Mouse (Mus musculus) brown adipose tissue, adult 24 weeks (tissue): ENCODE data around the gene Meis2. TPM values are rescaled to one million over a fixed set of nuclear protein-coding genes. Genes with fewer than 3 reads are reported as not detected.

Experiments
- H3K27ac ChIP-seq: fragments of 200-500 bp; replicated peaks from 2 replicates; pipeline ENCODE4 v1.5.1; 2012; ENCODE audit warnings: low read depth, mild to moderate bottlenecking, low read length
- H3K4me1 ChIP-seq: fragments of 200-500 bp; 2 replicates; pipeline ENCODE4 v1.6.1; 2012; ENCODE audit warnings: low read length, mixed read lengths; ENCODE audit not compliant: control insufficient read depth, insufficient read depth, insufficient read length
- H3K4me3 ChIP-seq: fragments of 200-500 bp; 2 replicates; pipeline ENCODE4 v1.5.1; 2012; ENCODE audit warnings: low read depth, mild to moderate bottlenecking, low read length, moderate library complexity; ENCODE audit not compliant: insufficient read depth
- polyA plus RNA-seq: library from polyadenylated mRNA; stranded (reverse); fragments of >200 nt; gene quantifications from 2 replicates; pipeline ENCODE4 v1.2.4, GENCODE M21; 2012; ENCODE audit not compliant: missing spikeins, insufficient read depth, insufficient read length

Gene Meis2
- polyA plus RNA-seq: 12.2 and 14.6 TPM in 2 replicates

DNA sequence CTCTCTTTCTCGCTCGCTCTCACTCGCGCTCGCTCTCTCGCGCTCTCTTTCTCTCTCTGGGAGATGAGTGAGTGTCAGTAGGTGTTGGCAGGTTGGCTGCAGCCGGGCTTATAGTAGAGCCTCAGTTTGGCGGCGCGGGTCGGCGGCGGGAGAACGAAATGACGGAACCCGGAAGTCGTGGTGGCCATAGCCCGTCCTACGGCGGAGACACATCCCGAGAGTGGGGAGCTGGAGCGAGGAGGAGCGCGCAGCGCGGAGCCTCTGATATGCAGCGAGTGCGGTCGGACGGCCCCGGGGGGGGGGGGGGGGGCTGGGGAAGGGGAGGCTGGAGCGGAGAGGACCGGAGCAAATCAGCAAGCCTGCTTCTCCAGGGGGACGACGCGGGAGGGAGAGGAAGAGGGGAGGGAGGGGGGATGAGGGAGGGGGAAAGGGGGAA lies at the start of gene Meis2:
Gene Meis2, minus strand, starts transcription at position 270 of the 436 bp plus-strand sequence.
- H3K4me1 ChIP-seq: no peaks in the 10 kb centered on the region
- peak within 1 kb of the TSS; percentile 95 for H3K4me3 ChIP-seq
- peak within 1 kb of the TSS; percentile 84 for H3K27ac ChIP-seq

DNA sequence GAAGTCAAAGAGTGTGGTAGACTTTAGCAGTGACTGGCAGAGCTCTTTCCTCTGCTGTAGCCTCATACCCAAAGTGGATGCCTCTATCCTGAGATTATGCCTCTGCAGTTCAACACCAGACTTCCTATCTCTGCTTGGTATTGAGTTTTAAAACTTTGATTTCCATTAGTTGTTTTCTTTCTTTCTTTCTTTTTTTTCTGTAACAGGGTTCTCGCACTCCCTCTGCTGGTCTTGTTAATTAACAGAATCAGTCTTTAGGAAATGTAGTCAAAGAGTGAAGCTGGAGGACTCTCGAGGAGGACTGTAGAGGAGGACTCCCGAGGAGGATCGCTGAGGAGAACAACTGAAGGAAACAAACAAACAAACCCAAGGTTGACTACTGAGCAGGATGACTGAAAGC lies 40.6 kb upstream of the Meis2 start:
- Histone ChIP-seq H3K4me3 (no peak overlapping the region), H3K27ac (no peak overlapping the region), H3K4me1 (no peaks in the 10 kb centered on the region)

DNA sequence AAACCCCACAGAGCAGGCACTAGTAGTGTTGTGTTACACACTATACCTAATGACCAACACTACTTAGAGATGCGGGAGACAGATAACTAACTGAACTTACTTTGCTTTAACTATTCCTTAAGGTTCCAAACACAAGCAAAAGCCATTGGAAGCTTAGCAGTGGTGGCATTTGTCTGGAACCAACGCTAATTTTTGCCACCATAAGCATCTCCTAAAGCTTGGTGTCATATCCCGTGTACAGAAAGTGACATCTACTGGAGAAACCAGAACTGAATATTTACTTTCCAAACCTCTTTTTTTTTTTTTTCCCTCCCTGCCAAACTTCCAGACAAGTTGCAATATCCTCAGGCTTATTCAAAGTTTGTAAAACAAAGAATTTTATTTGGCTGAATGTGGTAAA lies 39.5 kb upstream of the Meis2 start:
- H3K4me1 ChIP-seq: no peaks in the 10 kb centered on the region
- H3K27ac ChIP-seq: no peak overlapping the region

DNA sequence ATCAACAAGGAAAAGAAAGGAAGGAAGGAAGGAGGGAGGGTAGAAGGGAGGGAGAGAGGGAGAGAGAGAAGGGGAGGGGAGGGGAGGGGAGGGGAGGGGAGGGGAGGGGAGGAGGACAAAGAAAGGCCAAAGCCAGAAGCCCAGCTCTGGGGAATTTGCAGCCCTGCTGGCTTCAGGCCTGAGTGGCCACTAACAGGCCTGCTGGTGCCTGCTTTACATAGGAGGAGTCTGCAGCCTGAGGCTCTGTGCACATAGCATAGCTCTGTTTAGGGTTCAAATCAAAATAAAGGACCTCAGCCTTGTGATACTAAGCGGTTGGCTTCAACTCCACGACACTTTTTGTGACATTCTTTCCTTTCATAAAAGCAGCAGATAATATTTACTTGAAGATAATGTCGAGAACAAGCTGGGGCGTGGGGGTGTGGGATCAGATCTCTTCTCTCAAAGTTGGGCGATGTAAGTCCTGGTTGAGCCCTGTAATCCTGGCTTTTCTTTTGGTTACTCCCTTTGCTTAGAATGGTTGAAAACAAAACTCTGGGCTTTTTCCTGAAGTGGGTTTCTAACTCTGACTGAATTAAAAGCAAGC lies 37.9 kb upstream of the Meis2 start:
- Histone ChIP-seq H3K27ac (no peak overlapping the region), H3K4me1 (no peaks in the 10 kb centered on the region), H3K4me3 (no peak overlapping the region)

More for the DNA sequence above, 39.5 kb upstream of the Meis2 start:
- H3K4me3 ChIP-seq: no peak overlapping the region

DNA sequence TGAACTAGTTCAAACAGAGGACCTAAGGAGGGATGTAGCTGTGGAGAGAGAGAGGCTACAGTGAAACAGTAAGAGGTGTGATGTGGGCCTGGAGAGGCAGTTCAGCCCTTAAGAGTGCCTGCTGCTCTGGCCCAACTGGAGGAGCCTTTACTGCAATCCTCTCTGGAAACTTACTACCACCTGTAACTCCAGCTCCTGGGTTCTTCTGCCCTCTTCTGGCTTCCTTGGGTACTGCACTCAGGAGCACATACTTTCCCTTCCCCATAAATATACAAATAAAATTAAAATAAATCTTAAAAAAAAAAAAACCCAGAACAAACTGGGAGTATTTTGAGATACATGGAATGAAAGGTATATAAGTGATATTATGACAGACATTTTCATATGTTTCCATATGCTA lies 35.6 kb upstream of the Meis2 start:
- no peak overlapping the region for H3K4me3 ChIP-seq
- no peak overlapping the region for H3K27ac ChIP-seq
- no peaks in the 10 kb centered on the region for H3K4me1 ChIP-seq

DNA sequence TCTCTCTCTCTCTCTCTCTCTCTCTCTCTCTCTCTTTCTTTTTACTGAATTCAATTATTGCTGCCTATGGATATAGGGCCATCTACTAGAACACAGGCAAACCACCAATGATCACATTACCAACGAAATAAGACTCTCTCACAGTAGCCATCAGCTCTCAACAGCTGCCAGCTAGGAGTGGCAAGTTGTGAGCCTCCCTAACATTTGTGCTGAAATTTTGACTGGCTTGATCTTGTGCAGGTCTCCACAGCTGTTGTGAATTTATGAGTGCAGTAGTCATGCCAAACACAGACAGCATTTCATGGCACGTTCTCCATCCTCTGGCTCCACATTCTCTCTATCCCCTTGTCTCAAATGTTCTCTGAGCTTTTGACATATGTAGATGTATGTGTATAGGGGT lies 15.3 kb upstream of the Meis2 start:
- no peak overlapping the region for H3K4me3 ChIP-seq

DNA sequence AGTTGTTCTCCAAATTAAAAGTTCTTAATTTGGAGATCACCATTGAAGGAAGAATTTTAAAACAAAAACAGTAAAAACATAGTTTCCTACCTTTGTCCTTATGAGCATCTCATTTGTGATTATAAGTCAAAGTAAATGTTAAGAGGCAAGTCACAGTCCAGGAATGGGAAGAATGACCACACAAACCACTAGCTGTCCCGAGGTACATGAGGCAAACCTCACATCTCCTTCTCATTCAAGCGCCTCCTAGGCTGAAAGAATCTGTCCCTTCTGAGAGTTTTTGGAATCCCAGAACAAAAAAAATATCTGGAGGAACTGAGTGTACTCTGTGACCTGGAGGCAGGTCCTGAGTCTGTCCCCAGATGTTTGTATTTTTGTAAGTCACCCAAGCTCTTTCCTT lies 13.2 kb upstream of the Meis2 start:
- no peak overlapping the region for H3K27ac ChIP-seq
- H3K4me1 ChIP-seq: no peaks in the 10 kb centered on the region
- no peak overlapping the region for H3K4me3 ChIP-seq

More for the DNA sequence above, 15.3 kb upstream of the Meis2 start:
- H3K27ac ChIP-seq: no peak overlapping the region
- H3K4me1 ChIP-seq: no peaks in the 10 kb centered on the region

DNA sequence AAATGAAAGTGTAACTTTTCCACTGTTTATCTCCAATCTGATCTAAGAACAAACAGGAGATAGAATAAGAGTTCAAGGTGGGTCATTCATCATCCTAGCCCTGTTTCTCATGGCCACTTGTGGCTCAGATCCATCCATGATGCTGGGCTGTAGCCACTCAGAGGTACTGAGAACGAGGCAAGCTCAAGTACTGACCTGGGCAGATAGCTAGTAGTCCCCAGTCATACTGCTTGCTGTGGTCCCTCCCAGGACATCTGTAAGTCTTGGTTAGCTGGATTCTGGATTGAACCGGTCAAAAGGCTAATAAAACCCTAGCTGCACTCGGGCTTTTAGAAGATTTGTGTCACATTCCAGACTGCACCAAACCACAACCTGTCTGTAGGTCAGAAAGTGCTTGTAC lies 12.1 kb upstream of the Meis2 start:
- H3K4me1 ChIP-seq: no peaks in the 10 kb centered on the region
- H3K4me3 ChIP-seq: no peak overlapping the region
- no peak overlapping the region for H3K27ac ChIP-seq

DNA sequence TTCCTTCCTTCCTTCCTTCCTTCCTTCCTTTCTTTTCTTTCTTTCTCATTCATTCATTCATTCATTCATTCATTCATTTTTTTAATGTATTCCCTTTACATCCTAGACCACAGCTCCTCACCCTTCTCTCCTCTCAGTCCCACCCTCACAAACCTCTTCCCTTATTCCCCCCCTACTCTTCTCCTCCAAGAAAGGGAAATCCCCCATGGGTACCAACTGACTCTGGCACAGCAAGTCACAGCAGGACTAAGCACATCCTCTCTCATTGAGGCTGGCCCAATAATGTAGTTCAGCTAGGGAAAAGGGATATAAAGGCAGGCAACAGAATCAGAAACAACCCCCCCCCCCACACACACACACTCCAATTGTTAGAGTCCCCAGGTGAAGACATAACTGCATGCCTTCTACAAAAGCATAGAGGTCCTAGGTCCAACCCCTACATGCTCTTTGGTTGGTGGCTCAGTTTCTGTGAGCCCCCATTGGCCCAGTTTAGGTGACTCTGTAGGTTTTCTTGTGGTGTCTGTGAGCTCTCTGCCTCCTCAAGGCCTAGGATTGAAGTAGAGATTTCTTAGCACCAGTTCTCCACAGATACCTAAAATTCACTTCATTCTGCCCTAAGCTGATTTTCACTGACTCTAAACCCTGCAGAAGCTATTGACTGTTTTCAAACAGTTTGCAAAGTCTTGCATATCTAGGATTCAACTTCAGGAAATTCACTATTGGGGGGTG lies 11.3 kb upstream of the Meis2 start:
- no peak overlapping the region for H3K27ac ChIP-seq
- peaks cover under 1% of the 10 kb centered on the region; the same call in 1 of the 2 replicates for H3K4me1 ChIP-seq
- no peak overlapping the region for H3K4me3 ChIP-seq

DNA sequence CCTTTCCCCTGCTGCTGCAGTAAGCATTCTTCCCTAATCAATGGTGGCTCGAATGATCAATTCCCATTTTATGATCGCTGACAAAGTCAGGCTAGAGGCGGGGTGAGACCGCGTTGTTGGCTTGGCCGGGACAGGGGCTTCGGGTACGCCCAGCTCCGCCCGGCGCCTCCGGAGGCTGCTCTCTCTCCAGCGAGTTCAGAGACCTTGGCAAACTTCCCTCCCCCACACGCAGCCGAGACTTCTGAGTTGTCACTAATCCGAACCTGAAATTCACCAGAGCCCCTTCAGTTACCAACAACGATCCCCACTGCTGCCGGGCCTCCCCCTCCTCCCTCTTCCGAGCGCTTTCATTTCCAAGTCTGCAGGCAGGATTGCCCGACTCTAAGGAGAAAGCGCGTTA lies 10.3 kb upstream of the Meis2 start:
- Histone ChIP-seq H3K27ac (no peak overlapping the region), H3K4me1 (peaks cover 4% of the 10 kb centered on the region; the same call in 1 of the 2 replicates), H3K4me3 (peak overlapping the region; percentile 67)

DNA sequence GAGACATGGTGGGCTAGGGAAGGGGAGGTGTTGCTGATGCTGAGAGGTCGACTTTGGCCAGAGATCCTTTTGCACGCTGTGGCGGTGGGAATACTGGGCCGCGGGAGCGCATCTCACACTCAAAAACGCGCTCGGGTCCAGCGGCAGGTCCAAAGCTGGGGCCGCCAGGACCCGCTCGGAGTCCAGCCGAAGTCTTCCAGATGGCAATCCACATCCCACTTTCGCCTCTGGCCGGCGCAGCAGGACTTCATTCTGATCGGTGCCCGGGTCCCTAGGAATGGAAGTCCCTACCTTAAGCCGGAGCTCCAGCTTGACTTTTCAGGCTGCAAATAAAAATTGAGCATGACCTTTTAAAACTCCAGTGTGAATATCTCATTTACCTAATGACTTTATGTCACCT lies 9.8 kb upstream of the Meis2 start:
- H3K4me3 ChIP-seq: peak overlapping the region; percentile 67
- no peak overlapping the region for H3K27ac ChIP-seq
- peaks cover 4% of the 10 kb centered on the region; the same call in 1 of the 2 replicates for H3K4me1 ChIP-seq

DNA sequence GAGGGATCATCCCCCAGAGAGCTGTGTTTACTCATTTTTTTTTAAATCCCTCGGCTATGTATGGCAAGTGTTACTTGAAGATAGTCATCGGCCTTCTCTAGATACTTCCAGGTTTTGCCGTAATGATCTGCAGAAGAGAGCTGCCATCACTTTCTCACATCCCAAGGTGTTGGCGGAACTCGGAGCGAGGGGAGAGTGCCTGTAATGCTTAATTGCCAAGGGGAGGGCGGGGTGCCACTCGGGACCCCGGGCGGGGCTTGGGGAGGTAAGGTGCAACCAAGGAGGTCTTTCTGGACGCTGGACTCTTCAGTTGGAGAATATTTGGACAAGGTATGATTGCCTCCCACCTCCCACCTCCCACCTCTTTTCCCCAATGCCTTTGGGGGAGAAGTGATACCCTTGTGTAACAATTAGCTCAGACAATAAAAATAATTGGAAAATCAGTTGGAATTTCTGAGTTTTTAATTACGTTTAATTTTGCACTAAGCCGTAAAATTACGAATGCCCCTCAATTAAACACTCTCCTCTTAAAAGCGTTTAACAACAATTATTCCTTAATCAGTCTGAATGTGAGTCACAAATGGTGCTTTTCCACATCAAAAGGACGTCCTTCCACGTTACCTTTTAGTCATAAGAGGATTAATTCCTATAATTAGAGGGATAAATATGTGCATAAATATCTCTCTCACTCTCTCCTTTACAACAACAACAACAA lies 9.2 kb upstream of the Meis2 start:
- H3K27ac ChIP-seq: no peak overlapping the region
- peaks cover 4% of the 10 kb centered on the region; the same call in 1 of the 2 replicates for H3K4me1 ChIP-seq
- no peak overlapping the region for H3K4me3 ChIP-seq

DNA sequence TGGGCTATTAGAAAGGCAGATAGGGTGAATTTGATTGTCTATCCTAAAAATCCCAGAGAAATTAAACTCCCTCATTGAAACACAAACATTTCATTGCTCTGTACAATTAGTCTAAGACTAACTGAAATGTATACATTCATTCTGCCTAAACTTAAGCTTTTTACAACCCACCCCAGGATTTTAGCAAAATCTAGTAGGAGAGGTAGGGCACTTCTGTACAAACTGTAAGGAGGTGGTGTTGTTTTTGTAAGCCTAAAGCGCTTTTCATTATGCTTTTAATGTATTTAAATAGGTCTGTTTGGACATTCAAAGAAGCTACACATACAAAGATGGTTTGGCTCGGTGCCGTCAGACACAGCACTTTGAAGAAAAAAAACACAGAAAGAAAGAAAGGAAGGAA lies 8.4 kb upstream of the Meis2 start:
- no peak overlapping the region for H3K4me3 ChIP-seq
- H3K4me1 ChIP-seq: peaks cover 4% of the 10 kb centered on the region; the same call in 1 of the 2 replicates
- H3K27ac ChIP-seq: no peak overlapping the region

DNA sequence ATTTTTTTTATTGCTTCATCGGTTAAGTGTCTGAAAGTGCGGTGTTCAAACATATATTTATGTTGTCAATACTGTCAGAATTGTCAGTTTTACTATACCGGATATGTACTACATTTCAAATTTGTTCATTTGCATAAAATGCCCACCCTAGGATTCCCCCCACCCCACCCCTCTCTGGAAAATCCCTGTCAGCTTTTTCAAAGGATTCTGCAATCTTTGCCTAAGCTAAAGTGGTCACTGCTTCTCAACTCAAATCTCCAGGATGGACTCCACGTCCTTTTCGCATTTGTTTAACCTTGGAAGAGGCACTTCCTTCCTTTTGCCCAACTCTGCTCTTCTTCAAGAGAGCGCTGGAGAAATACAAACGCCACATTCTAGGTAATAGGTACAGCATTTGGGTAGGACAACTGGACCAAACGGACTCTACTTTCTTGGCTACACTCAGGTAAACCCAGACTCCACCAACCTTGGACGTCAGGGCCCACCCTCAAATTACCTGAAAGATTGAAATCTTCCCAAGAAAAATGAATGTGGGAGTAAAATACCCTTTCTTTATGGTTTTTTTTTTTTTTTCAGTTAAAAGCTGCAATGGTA lies 7.8 kb upstream of the Meis2 start:
- peaks cover 4% of the 10 kb centered on the region; the same call in 1 of the 2 replicates for H3K4me1 ChIP-seq
- no peak overlapping the region for H3K27ac ChIP-seq
- H3K4me3 ChIP-seq: no peak overlapping the region

DNA sequence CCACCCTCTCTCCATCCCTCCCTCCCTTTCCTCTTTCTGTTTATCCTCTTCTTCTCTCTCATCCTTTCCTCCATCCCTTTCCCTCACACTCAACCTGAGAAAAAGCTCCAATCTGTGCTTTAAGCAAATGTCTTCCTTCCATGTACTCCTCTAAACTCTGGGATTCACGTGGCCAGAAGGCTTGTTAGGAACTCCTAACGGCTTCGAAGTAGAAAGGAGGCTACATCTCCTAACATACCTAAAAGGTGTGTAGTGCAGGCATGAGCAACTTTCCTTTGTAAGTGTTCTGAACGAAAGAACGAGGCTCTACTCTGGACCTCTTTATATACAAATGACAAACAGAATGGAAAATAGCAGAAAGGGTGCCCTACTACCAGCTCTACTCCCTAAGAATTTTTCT lies 7.1 kb upstream of the Meis2 start:
- no peak overlapping the region for H3K27ac ChIP-seq
- H3K4me1 ChIP-seq: peaks cover 4% of the 10 kb centered on the region; the same call in 1 of the 2 replicates
- H3K4me3 ChIP-seq: no peak overlapping the region
